Comparison of ENCODE assay signal across 9 mouse cellular contexts in genomic region chr10:68212061-68212915, GRCm38 (mm10).
A peak's percentile ranks its signal among the peaks of the same experiment; 100 is the strongest.
DNase-seq lines count a peak whose midpoint lies in the region; ATAC-seq and TF ChIP-seq lines count a peak whose summit lies in the region.
"Had no signal": no experiment of that assay in that cellular context is flagged by ENCODE, and none has a peak within 500 bp of the region (broad histone marks: within the 10 kb centered on the region; RNA-seq: fewer than 3 reads in every experiment).

No protein-coding gene starts in this region.

- no peak overlapping the region; the same call in 1 of the 2 replicates for H3K27ac ChIP-seq in liver, embryonic 11.5 days (ENCODE audit: low read depth, low read length)
- peak overlapping the region; percentile 33; the same call in 1 of the 2 replicates for H3K27ac ChIP-seq in intestine, embryonic 16.5 days (ENCODE audit: low read length)
- H3K27ac ChIP-seq: liver, embryonic 14.5 days had no signal

- no peak for TF ChIP-seq CTCF in brain, embryonic 14.5 days (IDR thresholded peaks at IDR 0.05; ENCODE audit: borderline replicate concordance, extremely low read depth, insufficient read depth, insufficient read length)

- peak; percentile 12 for DNase-seq in liver
- DNase-seq in liver, embryonic 11.5 days (ENCODE audit: low spot score) = no peak
- DNase-seq in brain, embryonic 14.5 days (ENCODE audit: low read depth) = peak; percentile 78
- DNase-seq in lung, postnatal 10 days = peak; percentile 73
- no peak for DNase-seq in spleen, postnatal 4 days (ENCODE audit: low spot score in 2 of 2)
- DNase-seq in T-cell, adult 2 months (ENCODE audit: low spot score) = no peak
- no peak for DNase-seq in spleen, postnatal 10 days (ENCODE audit: low spot score in 2 of 2)

- no peak for TF ChIP-seq POLR2A in brain, embryonic 14.5 days (IDR thresholded peaks at IDR 0.05; ENCODE audit: borderline replicate concordance, extremely low read depth, insufficient read depth, insufficient read length, poor library complexity, severe bottlenecking)

- peaks cover 6% of the 10 kb centered on the region for H3K9me3 ChIP-seq in liver, embryonic 11.5 days (ENCODE audit: control insufficient read depth, low read length)
- peaks cover 4% of the 10 kb centered on the region for H3K9me3 ChIP-seq in intestine, embryonic 16.5 days (ENCODE audit: control insufficient read depth, low read length)

- H3K4me2 ChIP-seq in liver, embryonic 11.5 days = no peak overlapping the region
- no peak overlapping the region; the same call in 1 of the 2 replicates for H3K4me2 ChIP-seq in intestine, embryonic 16.5 days (ENCODE audit: low read depth, low read length)

- H3K4me1 ChIP-seq in liver, embryonic 11.5 days (replicated peaks; ENCODE audit: control insufficient read depth, insufficient read depth, low read length) = peaks cover 5% of the 10 kb centered on the region
- H3K4me1 ChIP-seq in intestine, embryonic 16.5 days (ENCODE audit: control insufficient read depth, insufficient read depth, low read length) = peaks cover 21% of the 10 kb centered on the region

- no peaks in the 10 kb centered on the region for H3K27me3 ChIP-seq in liver, embryonic 11.5 days (replicated peaks; ENCODE audit: control insufficient read depth, insufficient read depth, low read length)
- H3K27me3 ChIP-seq in intestine, embryonic 16.5 days (replicated peaks; ENCODE audit: control insufficient read depth, insufficient read depth, low read length) = no peaks in the 10 kb centered on the region

- no peak for ATAC-seq in liver, embryonic 11.5 days (replicated peaks; ENCODE audit: low FRiP score)
- peak; percentile 16; the same call in 1 of the 2 replicates for ATAC-seq in intestine, embryonic 16.5 days

- no peak overlapping the region for H3K4me3 ChIP-seq in liver, embryonic 11.5 days (ENCODE audit: low read depth, low read length)
- H3K4me3 ChIP-seq in intestine, embryonic 16.5 days (ENCODE audit: low read length) = no peak overlapping the region

- 49% methylated on average over 10 of the region's 10 CpGs for WGBS in liver, embryonic 11.5 days
- WGBS in intestine, embryonic 16.5 days = 30% methylated on average over 10 of the region's 10 CpGs

- no peak overlapping the region for H3K9ac ChIP-seq in liver, embryonic 11.5 days (ENCODE audit: low read depth, low read length)
- H3K9ac ChIP-seq in intestine, embryonic 16.5 days (ENCODE audit: low read depth, low read length) = no peak overlapping the region
- H3K9ac ChIP-seq: liver, embryonic 14.5 days had no signal

- peaks cover 5% of the 10 kb centered on the region; the same call in 1 of the 2 replicates for H3K36me3 ChIP-seq in liver, embryonic 11.5 days (ENCODE audit: control insufficient read depth, insufficient read depth, low read length)
- H3K36me3 ChIP-seq in intestine, embryonic 16.5 days (ENCODE audit: control insufficient read depth, insufficient read depth, low read length) = peaks cover 8% of the 10 kb centered on the region

Comparison
In these comparisons a context has a peak if more than half of its experiments do, and no peak if none do; other contexts are left out.
1. DNase-seq: peak in liver (single experiment), brain, embryonic 14.5 days (single experiment) and lung, postnatal 10 days (single experiment); none in liver, embryonic 11.5 days (single experiment), spleen, postnatal 4 days (0 of 2), T-cell, adult 2 months (single experiment) and spleen, postnatal 10 days (0 of 2).